In the genomic region with DNA sequence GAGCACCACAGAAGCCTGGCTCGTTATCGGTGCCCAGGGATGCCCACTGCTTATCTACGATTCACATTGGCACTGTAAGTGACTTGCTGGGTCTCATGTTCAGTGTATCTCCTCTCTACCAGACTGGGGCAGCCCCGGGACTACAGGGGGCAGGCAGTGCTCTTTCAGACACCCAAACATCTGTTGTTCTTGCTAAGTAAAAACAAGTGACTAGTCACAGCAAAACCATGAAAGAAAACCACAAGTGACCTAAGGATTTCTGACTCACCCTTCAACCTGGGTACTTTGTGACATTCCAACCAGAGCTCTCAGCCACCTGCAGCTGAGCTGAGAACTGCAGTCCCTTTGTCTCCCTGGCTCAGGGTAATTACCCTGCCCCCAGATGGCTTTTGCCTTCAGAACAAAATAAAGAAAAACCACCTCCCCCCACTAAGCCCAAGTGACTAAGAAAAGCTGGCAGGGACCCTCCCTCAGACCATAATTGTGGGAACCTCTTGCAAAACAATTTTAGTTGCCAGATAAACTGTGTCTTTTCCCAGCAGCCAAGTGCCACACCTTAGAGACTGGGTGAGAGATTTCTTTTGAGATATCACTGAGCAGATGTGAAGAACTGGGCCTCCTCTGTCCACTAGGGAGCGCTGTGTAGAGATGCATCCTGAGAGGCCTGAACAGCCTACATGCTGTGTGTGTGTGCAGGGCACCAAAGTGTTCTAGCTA, we compare ENCODE assay signal across 9 mouse cellular contexts. TPM values are rescaled to one million over a fixed set of nuclear protein-coding genes. Genes with fewer than 3 reads are reported as not detected.
DNase-seq lines count a peak whose midpoint lies in the region; ATAC-seq and TF ChIP-seq lines count a peak whose summit lies in the region.
"Had no signal": no experiment of that assay in that cellular context is flagged by ENCODE, and none has a peak within 500 bp of the region (broad histone marks: within the 10 kb centered on the region; RNA-seq: fewer than 3 reads in every experiment).

No protein-coding gene starts in this region.

- H3K4me1 ChIP-seq in kidney, embryonic 14.5 days (ENCODE audit: control insufficient read depth, insufficient read depth, low read length), result peaks cover 9% of the 10 kb centered on the region
- peaks cover 12 to 29% of the 10 kb centered on the region in 2 experiments for H3K4me1 ChIP-seq in CH12.LX (ENCODE audit: control insufficient read depth in 1 of 2, insufficient read depth in 2 of 2)
- H3K4me1 ChIP-seq in forebrain, embryonic 16.5 days (replicated peaks; ENCODE audit: control insufficient read depth, insufficient read depth, low read length), result no peaks in the 10 kb centered on the region
- H3K4me1 ChIP-seq in liver, embryonic 16.5 days (ENCODE audit: control insufficient read depth, low read depth, low read length), result peaks cover 7% of the 10 kb centered on the region

- no peak overlapping the region for H3K4me2 ChIP-seq in kidney, embryonic 14.5 days (replicated peaks; ENCODE audit: low read depth, low read length)
- peak overlapping the region; percentile 17; the same call in 1 of the 2 replicates for H3K4me2 ChIP-seq in CH12.LX (ENCODE audit: insufficient read depth, low read depth, poor library complexity, severe bottlenecking)
- H3K4me2 ChIP-seq in forebrain, embryonic 16.5 days (ENCODE audit: low read length), result no peak overlapping the region
- no peak overlapping the region for H3K4me2 ChIP-seq in liver, embryonic 16.5 days (ENCODE audit: low read depth, low read length)

- no peak overlapping the region for H3K4me3 ChIP-seq in kidney, embryonic 14.5 days (ENCODE audit: low read length)
- H3K4me3 ChIP-seq in CH12.LX (replicated peaks in 1 of 3; ENCODE audit: low read depth in 2 of 3, low read length in 2 of 3, poor library complexity in 1 of 3), result no peak overlapping the region
- no peak overlapping the region for H3K4me3 ChIP-seq in forebrain, embryonic 16.5 days (replicated peaks; ENCODE audit: low read length)
- H3K4me3 ChIP-seq in liver, embryonic 16.5 days (ENCODE audit: low read depth, low read length), result no peak overlapping the region

- TF ChIP-seq RAD21 in CH12.LX (IDR thresholded peaks at IDR 0.05; ENCODE audit: low read depth, low read length), result peak; percentile 45

- DNase-seq in kidney, adult 9 months, result peak; percentile 29
- DNase-seq in CH12.LX (ENCODE audit: extremely low read depth), result peak; percentile 97
- peak; percentile 62 for DNase-seq in adrenal gland, postnatal 14 days
- DNase-seq in spleen, adult 12 weeks (ENCODE audit: low spot score), result peak; percentile 27
- DNase-seq in heart, adult 8-10 months (ENCODE audit: low spot score), result no peak

- H3K9ac ChIP-seq in kidney, embryonic 14.5 days (ENCODE audit: low read depth, low read length), result no peak overlapping the region
- no peak overlapping the region for H3K9ac ChIP-seq in CH12.LX (ENCODE audit: insufficient read depth, low read depth)
- no peak overlapping the region for H3K9ac ChIP-seq in forebrain, embryonic 16.5 days (replicated peaks; ENCODE audit: low read depth, low read length)
- H3K9ac ChIP-seq in liver, embryonic 16.5 days (ENCODE audit: low read depth, low read length), result no peak overlapping the region

- TF ChIP-seq CTCF in CH12.LX (conservative IDR thresholded peaks at IDR 0.05 in 1 of 2, IDR thresholded peaks at IDR 0.05 in 1 of 2; ENCODE audit: low read depth in 2 of 2, low read length in 2 of 2), result peak; percentile 72 to 80

- no peaks in the 10 kb centered on the region for H3K79me2 ChIP-seq in CH12.LX (replicated peaks; ENCODE audit: control insufficient read depth, extremely low read depth, insufficient read depth, poor library complexity, severe bottlenecking)

- 53% methylated on average over 5 of the region's 5 CpGs for WGBS in kidney, embryonic 14.5 days
- WGBS in forebrain, embryonic 16.5 days, result 22% methylated on average over 5 of the region's 5 CpGs
- 35% methylated on average over 5 of the region's 5 CpGs for WGBS in liver, embryonic 16.5 days (ENCODE audit: insufficient replicate concordance)

- in situ Hi-C loops in CH12.LX (cut with MboI; ENCODE audit: low pct_ligation_motif_present, low pct_unique_long_range_greater_than_20kb, low sequenced_read_pairs), result loop anchor here (10.0 kb wide), 2 partner anchors 110 to 140 kb away; no protein-coding TSS in a partner anchor

- dilution Hi-C loops in CH12.LX (cut with MboI; ENCODE audit: extremely low pct_ligation_motif_present, extremely low pct_unique_long_range_greater_than_20kb, low sequenced_read_pairs), result no loop called here

- TF ChIP-seq POLR2A in CH12.LX (IDR thresholded peaks at IDR 0.05; ENCODE audit: low read depth, low read length), result no peak

- no peaks in the 10 kb centered on the region for H3K36me3 ChIP-seq in kidney, embryonic 14.5 days (ENCODE audit: control insufficient read depth, insufficient read depth, low read length)
- no peaks in the 10 kb centered on the region for H3K36me3 ChIP-seq in CH12.LX (replicated peaks in 1 of 2; ENCODE audit: control insufficient read depth in 1 of 2, insufficient read depth in 1 of 2, low read length in 1 of 2)
- H3K36me3 ChIP-seq in forebrain, embryonic 16.5 days (ENCODE audit: control insufficient read depth, insufficient read depth), result no peaks in the 10 kb centered on the region
- H3K36me3 ChIP-seq in liver, embryonic 16.5 days (ENCODE audit: control insufficient read depth, insufficient read depth), result no peaks in the 10 kb centered on the region

- H3K27me3 ChIP-seq in kidney, embryonic 14.5 days (ENCODE audit: control insufficient read depth, insufficient read depth, low read length), result no peaks in the 10 kb centered on the region
- no peaks in the 10 kb centered on the region for H3K27me3 ChIP-seq in CH12.LX (replicated peaks)
- H3K27me3 ChIP-seq in forebrain, embryonic 16.5 days (replicated peaks; ENCODE audit: control insufficient read depth, insufficient read depth, low read length), result no peaks in the 10 kb centered on the region
- no peaks in the 10 kb centered on the region for H3K27me3 ChIP-seq in liver, embryonic 16.5 days (ENCODE audit: control insufficient read depth, insufficient read depth, low read depth, low read length)

- no peak overlapping the region for H3K27ac ChIP-seq in kidney, embryonic 14.5 days (ENCODE audit: low read depth, low read length)
- H3K27ac ChIP-seq in CH12.LX (ENCODE audit: insufficient read depth, low read depth), result peak overlapping the region; percentile 70
- H3K27ac ChIP-seq in forebrain, embryonic 16.5 days (ENCODE audit: low read length), result no peak overlapping the region
- H3K27ac ChIP-seq in liver, embryonic 16.5 days (ENCODE audit: low read length), result no peak overlapping the region

- no peak for ATAC-seq in kidney, embryonic 14.5 days (ENCODE audit: low FRiP score, low TSS enrichment)
- ATAC-seq in forebrain, embryonic 16.5 days, result 0 out of 2 replicates have a peak, but pooled peaks have one; percentile 23
- ATAC-seq in liver, embryonic 16.5 days (ENCODE audit: low read depth), result peak; percentile 79

- TF ChIP-seq EP300 in CH12.LX (IDR thresholded peaks at IDR 0.05; ENCODE audit: low read length), result peak; percentile 98

- peaks cover 3% of the 10 kb centered on the region; the same call in 1 of the 2 replicates for H3K9me3 ChIP-seq in kidney, embryonic 14.5 days (ENCODE audit: control insufficient read depth, low read length)
- H3K9me3 ChIP-seq in CH12.LX (replicated peaks; ENCODE audit: low read length), result peaks cover 15% of the 10 kb centered on the region
- no peaks in the 10 kb centered on the region for H3K9me3 ChIP-seq in forebrain, embryonic 16.5 days (ENCODE audit: control insufficient read depth, low read length)
- no peaks in the 10 kb centered on the region for H3K9me3 ChIP-seq in liver, embryonic 16.5 days (replicated peaks; ENCODE audit: control insufficient read depth, low read length)

TF ChIP-seq in CH12.LX, 34 proteins besides CTCF, POLR2A, EP300 and RAD21 (continues in another document):
- TF ChIP-seq TCF12 (IDR thresholded peaks at IDR 0.05; ENCODE audit: low read depth, low read length) (peak; percentile 100), MEF2A (IDR thresholded peaks at IDR 0.05; ENCODE audit: borderline replicate concordance, low read depth, low read length) (peak; percentile 96), ZKSCAN1 (IDR thresholded peaks at IDR 0.05; ENCODE audit: borderline replicate concordance, low read depth, low read length) (no peak), IRF4 (IDR thresholded peaks at IDR 0.05; ENCODE audit: low read depth, low read length) (peak; percentile 93), E2F4 (IDR thresholded peaks at IDR 0.05; ENCODE audit: insufficient replicate concordance, low read depth, low read length) (no peak), SMC3 (IDR thresholded peaks at IDR 0.05; ENCODE audit: low read depth, low read length) (peak; percentile 69), KAT2A (IDR thresholded peaks at IDR 0.05; ENCODE audit: insufficient replicate concordance, low read length) (no peak), MAX (IDR thresholded peaks at IDR 0.05; ENCODE audit: low read length) (peak; percentile 20; the same call in 1 of the 2 replicates), HCFC1 (IDR thresholded peaks at IDR 0.05; ENCODE audit: low read depth, low read length) (0 out of 2 replicates have a peak, but pooled peaks have one; percentile 4), ETS1 (conservative IDR thresholded peaks at IDR 0.05; ENCODE audit: low read depth, low read length) (peak; percentile 99), RCOR1 (conservative IDR thresholded peaks at IDR 0.05; ENCODE audit: low read depth, low read length) (peak; percentile 93; the same call in 1 of the 2 replicates), BHLHE40 (IDR thresholded peaks at IDR 0.05; ENCODE audit: low read depth, low read length) (peak; percentile 86), ZMIZ1 (IDR thresholded peaks at IDR 0.05; ENCODE audit: low read depth, low read length) (no peak), GABPA (IDR thresholded peaks at IDR 0.05; ENCODE audit: insufficient replicate concordance, low read depth, low read length) (no peak), MAZ (IDR thresholded peaks at IDR 0.05; ENCODE audit: low read depth, low read length) (peak; percentile 86), MXI1 (IDR thresholded peaks at IDR 0.05; ENCODE audit: low read depth, low read length) (peak; percentile 57; the same call in 1 of the 2 replicates), MAFK (IDR thresholded peaks at IDR 0.05; ENCODE audit: insufficient replicate concordance, low read length) (peak; percentile 77), USF2 (conservative IDR thresholded peaks at IDR 0.05; ENCODE audit: low read depth, low read length) (no peak), PAX5 (IDR thresholded peaks at IDR 0.05; ENCODE audit: low read length) (no peak), NRF1 (IDR thresholded peaks at IDR 0.05; ENCODE audit: low read depth, low read length) (peak; percentile 7; the same call in 1 of the 2 replicates)

RNA-seq across cellular contexts. Expression of a gene that starts 46.4 kb away (rescaled TPM):
- polyA plus RNA-seq in kidney, embryonic 14.5 days (2014; fragmentation: Nextera tagmentation; extraction: Ambion mirVana), result not detected in 2 replicates
- total RNA-seq in CH12.LX (2012; rRNA removed), result not detected in 2 replicates
- total RNA-seq in CH12.LX (2014; rRNA removed), result not detected in 2 replicates
- polyA plus RNA-seq in CH12.LX (2012; ENCODE audit: insufficient read length, low read depth), result not detected in 2 replicates
- not detected in 2 replicates for total RNA-seq in adrenal gland, postnatal 14 days (2021)
- not detected in 2 replicates for polyA plus RNA-seq in forebrain, embryonic 16.5 days (2015; fragmentation: Nextera tagmentation; extraction: Ambion mirVana)
- not detected in 2 replicates for polyA plus RNA-seq in liver, embryonic 16.5 days (2015; fragmentation: Nextera tagmentation; extraction: Ambion mirVana)
- not detected for total RNA-seq in heart, adult 8-10 months (2022)
- polyA plus RNA-seq: heart, embryonic 16.5 days had no signal
